Mouse (Mus musculus): ENCODE data around the gene Vash2.
A peak's percentile ranks its signal among the peaks of the same experiment; 100 is the strongest.

DNA sequence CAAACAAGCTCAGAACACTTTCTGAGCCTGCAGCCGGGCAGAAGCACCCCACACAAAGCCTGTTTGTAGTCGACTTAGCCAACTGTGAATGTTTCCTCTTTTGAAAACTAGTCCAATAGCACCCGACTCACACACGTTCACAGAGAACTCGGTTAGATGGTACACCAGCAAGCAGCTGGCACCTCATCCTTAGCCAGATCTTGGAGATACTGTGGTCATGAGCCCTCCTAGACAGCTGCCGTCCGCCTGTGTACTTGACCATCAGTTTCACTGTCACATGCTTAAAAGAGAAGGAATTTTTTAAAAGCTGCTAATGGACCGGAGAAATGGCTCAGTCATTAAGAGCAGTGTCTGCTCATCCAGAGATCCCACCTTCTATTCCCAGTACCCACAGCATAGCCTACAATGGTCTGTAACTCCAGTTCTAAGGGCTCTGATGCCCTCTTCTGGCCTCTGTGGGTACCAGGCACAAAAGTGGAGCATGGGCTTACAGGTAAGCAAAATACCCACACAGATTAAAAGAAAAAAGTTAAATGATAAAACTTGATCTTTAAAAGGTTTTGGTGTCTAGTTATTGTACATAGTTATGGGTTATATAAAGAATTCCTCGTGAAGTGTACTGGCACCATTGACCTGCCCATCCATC is 10.5 kb upstream of the Vash2 start:
- TF ChIP-seq POU5F1 (IDR thresholded peaks at IDR 0.05; ENCODE audit: borderline replicate concordance, low read length) (no peak), CTCF (conservative IDR thresholded peaks at IDR 0.05; ENCODE audit: low read length) (peak; percentile 30)

All from E14TG2a.4 (cell line).